Mouse (Mus musculus): ENCODE measurements around the gene Rps3a1.
A peak's percentile ranks its signal among the peaks of the same experiment; 100 is the strongest.
"Not testable (repeated sequence)": the region's sequence is repeated elsewhere in the genome, so short reads cannot be mapped to it uniquely, and the experiment has no call there.

Rps3a1 gene

GRCm38 (mm10) chr3:86114659-86115338 is 27.7 kb downstream of the Rps3a1 start:
- DNase-seq (ENCODE audit: low spot score) = no peak

DNA sequence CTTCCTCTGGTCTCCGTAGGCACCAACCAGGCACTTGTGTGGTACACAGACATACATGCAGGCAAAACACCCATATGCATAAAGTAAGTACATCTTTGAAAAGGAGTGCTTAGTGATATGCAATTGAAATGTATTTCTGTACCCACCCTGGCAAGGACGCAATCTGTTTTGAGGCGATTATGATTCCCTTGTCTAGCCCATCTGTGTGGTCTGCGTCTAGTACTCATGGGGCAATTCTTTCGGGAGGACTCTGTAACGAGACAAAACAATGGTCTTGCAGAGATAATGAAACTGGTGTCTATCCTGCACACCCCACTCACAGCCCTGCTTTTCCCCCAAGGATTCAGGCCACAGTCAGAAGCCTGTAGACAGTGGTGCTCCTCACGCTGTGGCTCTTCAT is 29.7 kb downstream of the Rps3a1 start:
- DNase-seq (ENCODE audit: low spot score) = no peak

- DNase-seq (ENCODE audit: low spot score) = peak; percentile 54
These were observed 32.4 kb downstream of the Rps3a1 start for GRCm38 (mm10) chr3:86110077-86110476.

DNA sequence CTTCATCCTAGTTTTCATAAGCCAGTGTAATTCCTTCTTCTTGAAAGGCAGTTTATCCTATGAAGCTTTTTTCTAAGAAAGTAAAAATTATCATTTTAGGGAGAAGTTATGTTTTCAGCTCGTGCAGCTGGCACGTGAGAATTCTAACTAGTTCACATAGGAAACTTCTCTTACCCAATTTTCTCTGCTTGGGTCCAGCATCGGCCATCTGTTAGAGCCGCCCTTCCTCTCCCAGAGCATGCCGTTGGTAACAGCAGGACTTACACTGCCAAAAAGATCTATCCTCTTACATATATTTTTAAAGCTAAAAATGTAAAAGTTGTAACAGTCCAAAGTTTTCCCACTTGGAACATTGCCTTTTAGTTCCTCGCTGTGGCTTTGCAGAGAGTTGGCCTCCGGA is 33.4 kb downstream of the Rps3a1 start:
- no peak for DNase-seq (ENCODE audit: low spot score)

DNA sequence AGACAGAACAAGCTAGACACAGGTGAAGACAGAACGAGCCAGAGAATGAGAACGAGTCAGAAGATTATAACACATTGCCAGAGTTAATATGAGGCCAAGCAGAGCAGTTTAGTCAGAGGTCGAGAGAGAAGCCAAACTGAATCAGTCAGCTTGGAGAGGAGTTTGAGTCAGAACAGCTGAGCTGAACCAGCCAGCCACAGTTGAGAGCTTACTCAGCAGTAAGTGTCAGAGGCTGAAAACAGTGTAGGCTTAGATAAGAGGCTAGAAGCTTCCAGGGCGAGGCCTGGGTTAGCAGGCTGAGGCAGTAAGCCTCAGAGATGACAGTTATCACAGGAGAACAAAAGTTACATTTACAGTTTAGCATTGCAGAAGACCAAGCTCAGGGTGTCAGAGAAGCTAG is 33.9 kb downstream of the Rps3a1 start:
- DNase-seq (ENCODE audit: low spot score) = no peak

GRCm38 (mm10) chr3:86107637-86108539 is 34.6 kb downstream of the Rps3a1 start:
- DNase-seq (ENCODE audit: low spot score) = no peak

- DNase-seq (ENCODE audit: low spot score) = no peak
These were observed 36.3 kb downstream of the Rps3a1 start for GRCm38 (mm10) chr3:86106086-86106632.

DNA sequence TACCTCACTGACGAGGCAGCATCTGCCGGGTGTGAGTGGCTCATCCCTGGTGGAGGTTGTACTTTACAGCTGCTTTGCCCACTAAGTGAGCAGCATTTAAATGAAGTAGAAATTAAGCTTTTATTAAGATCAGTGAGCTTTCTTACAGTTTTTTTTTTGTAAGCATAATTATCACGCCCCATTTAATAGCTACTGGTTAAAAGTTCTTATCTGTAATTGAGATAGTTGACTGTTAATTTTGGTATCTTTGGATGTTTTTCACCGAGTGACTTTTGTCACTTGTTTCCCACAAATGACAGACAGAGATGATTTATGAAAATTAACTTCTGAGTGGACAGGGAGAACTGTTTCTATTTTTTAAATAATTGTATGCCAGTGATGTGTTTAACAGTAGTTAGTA is 37.6 kb downstream of the Rps3a1 start:
- no peak for DNase-seq (ENCODE audit: low spot score)

DNA sequence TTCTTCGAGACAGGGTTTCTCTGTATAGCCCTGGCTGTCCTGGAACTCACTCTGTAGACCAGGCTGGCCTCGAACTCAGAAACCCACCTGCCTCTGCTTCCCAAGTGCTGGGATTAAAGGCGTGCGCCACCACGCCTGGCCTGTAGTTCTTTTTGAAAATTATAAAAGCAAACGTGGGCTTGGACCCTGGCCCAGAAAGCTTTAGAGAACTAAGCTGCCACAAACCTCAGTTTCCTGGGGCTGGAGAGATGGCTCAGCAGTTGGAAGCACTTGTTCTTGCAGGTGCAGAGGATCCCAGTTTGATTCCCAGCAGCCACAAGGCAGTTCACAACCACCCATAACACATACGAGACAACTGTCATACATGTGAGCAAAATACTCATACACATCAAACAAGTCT is 38.1 kb downstream of the Rps3a1 start:
- not testable (repeated sequence) for DNase-seq (ENCODE audit: low spot score)

DNA sequence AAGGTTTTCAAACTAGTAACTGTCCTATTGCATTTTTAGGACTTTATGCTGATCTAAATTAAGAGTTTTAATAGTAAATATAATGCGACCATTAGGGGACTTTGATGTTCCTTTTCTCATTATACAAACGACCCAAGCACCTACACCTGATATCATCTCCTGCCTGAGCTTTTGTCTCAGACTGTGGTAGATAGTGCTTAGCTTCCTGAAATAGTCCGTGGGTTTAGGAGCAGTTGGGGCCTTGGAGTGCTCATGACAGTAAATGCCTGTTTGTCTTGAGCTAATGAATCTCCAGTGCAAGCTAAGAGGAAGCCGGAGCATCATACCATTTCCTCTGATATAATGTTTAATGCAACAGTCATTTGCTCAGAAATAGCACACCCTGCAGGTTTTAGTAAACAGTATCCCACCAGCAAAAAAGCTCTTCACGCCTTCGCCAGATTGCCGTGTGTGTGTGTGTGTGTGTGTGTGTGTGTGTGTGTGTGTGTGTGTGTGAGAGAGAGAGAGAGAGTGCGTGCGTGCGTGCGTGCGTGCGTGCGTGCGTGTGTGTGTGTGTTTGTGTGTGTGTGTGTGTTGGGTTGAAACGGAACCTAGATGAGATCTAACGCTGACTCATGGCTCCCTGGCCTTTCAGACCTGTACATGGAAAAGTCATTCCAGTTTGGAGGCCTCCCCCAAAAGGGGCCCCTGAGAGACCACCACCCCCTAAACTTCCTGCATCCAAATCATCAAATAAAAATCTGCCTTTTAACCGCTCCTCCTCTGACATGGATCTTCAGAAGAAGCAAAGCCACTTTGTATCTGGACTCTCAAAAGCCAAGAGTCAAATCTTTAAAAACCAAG is 38.8 kb downstream of the Rps3a1 start:
- DNase-seq (ENCODE audit: low spot score) = no peak

DNA sequence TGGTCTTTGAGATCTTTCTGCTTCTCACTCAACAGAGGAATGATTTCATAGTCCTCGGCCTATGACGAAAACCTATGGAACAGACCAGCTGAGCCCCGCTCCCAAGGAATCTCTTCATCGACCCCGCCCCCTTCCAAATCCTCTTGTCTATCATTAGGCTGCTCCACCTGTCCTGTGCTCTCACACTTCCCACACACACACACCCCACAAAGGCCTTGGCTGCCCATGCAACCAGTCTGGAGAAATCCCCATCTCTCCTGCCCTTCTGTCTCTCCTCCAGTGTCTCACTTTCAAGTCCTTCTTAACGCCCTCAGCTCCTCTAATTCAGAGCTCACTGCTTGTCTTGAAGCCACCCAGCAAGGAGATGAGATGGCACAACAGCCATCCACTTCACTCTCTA is 40.5 kb downstream of the Rps3a1 start:
- no peak for DNase-seq (ENCODE audit: low spot score)

GRCm38 (mm10) chr3:86093907-86094306 is 48.6 kb downstream of the Rps3a1 start:
- DNase-seq (ENCODE audit: low spot score) = no peak

GRCm38 (mm10) chr3:86093213-86093845 is 49.2 kb downstream of the Rps3a1 start:
- DNase-seq (ENCODE audit: low spot score) = no peak

All from urinary bladder, postnatal 14 days (tissue).